Mouse (Mus musculus) liver, adult 2 months (tissue): ENCODE data around the gene Smg9. TPM values are rescaled to one million over a fixed set of nuclear protein-coding genes. Genes with fewer than 3 reads are reported as not detected.

Source experiments
- DNase-seq: peaks from one replicate; pipeline ENCODE4 v3.0.0-alpha.2; 2011; ENCODE audit warnings: low read depth, low spot score; ENCODE audit errors: extremely low read depth
- H3K27ac ChIP-seq: fragments of 200-500 bp; replicated peaks from 2 replicates; pipeline ENCODE4 v1.5.1; 2012; ENCODE audit warnings: low read depth, mild to moderate bottlenecking, control low read depth, inconsistent platforms, low read length; ENCODE audit not compliant: insufficient read depth
- H3K27me3 ChIP-seq: fragments of 200-500 bp; 2 replicates; pipeline ENCODE4 v1.6.1; 2012; ENCODE audit warnings: mild to moderate bottlenecking, moderate library complexity, low read length, inconsistent platforms; ENCODE audit not compliant: control insufficient read depth, insufficient read depth
- H3K36me3 ChIP-seq: fragments of 200-500 bp; 2 replicates; pipeline ENCODE4 v1.6.1; 2012; ENCODE audit warnings: low read length, inconsistent platforms; ENCODE audit not compliant: control insufficient read depth, insufficient read depth
- H3K4me1 ChIP-seq: fragments of 200-500 bp; 2 replicates; pipeline ENCODE4 v1.6.1; 2011; ENCODE audit warnings: low read length; ENCODE audit not compliant: control insufficient read depth, insufficient read depth
- H3K4me3 ChIP-seq: fragments of 200-500 bp; 2 replicates; pipeline ENCODE4 v1.5.1; 2011; ENCODE audit warnings: low read depth, mild to moderate bottlenecking, control low read depth, low read length, moderate library complexity; ENCODE audit not compliant: insufficient read depth
- H3K79me2 ChIP-seq: fragments of 200-500 bp; 2 replicates; pipeline ENCODE4 v1.6.1; 2012; ENCODE audit warnings: inconsistent platforms, mild to moderate bottlenecking, low read length, moderate library complexity; ENCODE audit not compliant: control insufficient read depth, insufficient read depth
- H3K9ac ChIP-seq: fragments of 200-500 bp; 2 replicates; pipeline ENCODE4 v1.6.1; 2012; ENCODE audit warnings: low read depth, mild to moderate bottlenecking, control low read depth, inconsistent platforms, low read length
- CTCF ChIP-seq: fragments of 200-500 bp; IDR thresholded peaks from 2 replicates; pipeline ENCODE4 v1.5.1; 2011; ENCODE audit warnings: low read depth, low read length, control low read depth
- POLR2A ChIP-seq: fragments of 200-500 bp; IDR thresholded peaks from 2 replicates; pipeline ENCODE4 v1.6.1; 2011; ENCODE audit warnings: low read length, control low read depth; ENCODE audit not compliant: insufficient read depth; ENCODE audit errors: extremely low read depth
- WGBS: fragments of 180-500 bp; shearing (Covaris S2); methylation state at CpG from one replicate; pipeline ENCODE4 v1.1.7; 2018; 5-methylcytosine and 5-hydroxymethylcytosine counted together
- polyA plus RNA-seq: library from polyadenylated mRNA; depleted of rRNA; stranded (reverse); fragments of >200 nt; gene quantifications from 2 replicates; pipeline ENCODE4 v1.2.3, GENCODE M21; 2012
- total RNA-seq: library from RNA; depleted of rRNA; stranded (reverse); fragments of >200 nt; gene quantifications from 2 replicates; pipeline ENCODE4 v1.2.3, GENCODE M21; 2014

The Smg9 gene
- total and polyA plus RNA-seq, 2 experiments: 3.7 to 17.8 TPM

DNA sequence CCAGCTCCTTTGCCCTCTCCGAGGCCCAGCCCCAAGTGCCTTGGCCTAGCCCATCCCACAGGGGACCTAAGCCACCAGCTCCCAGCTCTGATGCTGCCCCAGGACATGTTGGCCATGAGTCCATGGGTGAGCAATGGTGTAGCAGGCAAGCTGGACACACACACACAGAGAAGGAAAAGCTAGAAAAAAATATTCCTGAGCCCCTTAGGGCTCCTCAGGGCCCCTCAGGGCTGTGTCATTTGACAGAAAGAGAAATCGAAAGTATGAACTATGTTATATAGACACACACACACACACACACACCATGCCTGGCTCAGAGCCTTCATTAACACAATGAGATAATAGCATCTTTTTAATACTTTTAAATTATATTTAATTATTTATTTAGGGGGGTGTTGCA, 19.0 kb upstream of the Smg9 start:
- no peaks in the 10 kb centered on the region for H3K36me3 ChIP-seq
- no peak overlapping the region for H3K27ac ChIP-seq
- peaks cover 4% of the 10 kb centered on the region; the same call in 1 of the 2 replicates for H3K27me3 ChIP-seq
- WGBS: 68% methylated on average over 2 of the region's 2 CpGs
- no peak overlapping the region for H3K4me3 ChIP-seq
- no peak overlapping the region for H3K9ac ChIP-seq
- TF ChIP-seq POLR2A (no peak), CTCF (no peak)
- no peaks in the 10 kb centered on the region for H3K79me2 ChIP-seq
- no peak for DNase-seq
- no peaks in the 10 kb centered on the region for H3K4me1 ChIP-seq

DNA sequence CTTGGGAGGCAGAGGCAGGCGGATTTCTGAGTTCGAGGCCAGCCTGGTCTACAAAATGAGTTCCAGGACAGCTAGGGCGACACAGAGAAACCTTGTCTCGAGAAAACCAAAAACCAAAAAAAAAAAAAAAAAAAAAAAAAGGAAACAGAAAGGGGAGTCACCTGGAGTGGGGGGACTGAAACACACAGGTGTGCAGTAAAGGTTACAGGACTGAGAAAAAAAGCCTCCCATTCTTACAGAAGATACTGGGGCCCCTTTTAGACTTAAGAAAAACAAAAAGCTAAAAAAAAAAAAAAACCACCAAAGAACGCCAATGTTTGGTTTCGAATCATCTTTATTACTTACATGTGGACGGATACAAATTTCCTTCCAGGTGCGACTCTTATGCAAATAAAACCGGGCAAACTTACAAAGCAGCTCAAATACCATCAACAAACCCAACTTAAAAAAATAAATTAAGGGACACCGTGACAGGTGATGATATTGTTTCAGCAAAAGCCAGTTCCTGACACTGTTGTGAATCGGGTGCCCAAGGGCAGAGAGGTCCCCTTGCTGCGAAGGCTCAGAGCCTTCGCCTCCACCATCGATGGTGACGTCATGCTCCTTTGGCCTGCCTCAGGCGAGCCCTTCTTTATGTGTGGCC, 16.6 kb upstream of the Smg9 start:
- no peaks in the 10 kb centered on the region for H3K36me3 ChIP-seq
- H3K27me3 ChIP-seq: no peaks in the 10 kb centered on the region
- TF ChIP-seq POLR2A: no peak
- TF ChIP-seq CTCF: no peak
- no peak overlapping the region for H3K4me3 ChIP-seq
- DNase-seq: no peak
- no peaks in the 10 kb centered on the region for H3K4me1 ChIP-seq
- H3K79me2 ChIP-seq: no peaks in the 10 kb centered on the region
- H3K27ac ChIP-seq: no peak overlapping the region
- H3K9ac ChIP-seq: no peak overlapping the region
- WGBS: 75% methylated on average over 16 of the region's 16 CpGs

DNA sequence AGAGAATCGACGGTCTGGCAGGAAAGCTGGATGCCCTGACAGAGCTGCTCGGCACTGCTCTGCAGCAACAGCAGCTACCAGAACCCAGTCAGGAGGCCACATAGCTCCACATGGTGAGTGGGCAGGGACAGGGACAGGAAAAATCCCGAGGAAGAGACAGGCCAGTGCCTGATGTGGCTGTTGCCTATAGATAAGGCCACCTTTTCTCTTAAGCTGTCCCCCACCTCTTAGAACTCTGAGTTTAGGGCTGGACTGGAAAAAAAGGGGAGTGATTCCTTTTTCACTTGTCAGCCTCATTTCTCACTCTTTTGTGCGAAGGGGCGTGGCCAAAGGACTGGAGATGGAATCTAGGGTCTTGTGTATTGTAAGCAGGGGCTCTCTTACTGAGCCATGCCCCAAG, 15.3 kb upstream of the Smg9 start:
- DNase-seq: no peak
- Histone ChIP-seq H3K4me1 (no peaks in the 10 kb centered on the region), H3K36me3 (no peaks in the 10 kb centered on the region), H3K27ac (no peak overlapping the region), H3K79me2 (no peaks in the 10 kb centered on the region), H3K27me3 (no peaks in the 10 kb centered on the region), H3K9ac (no peak overlapping the region), H3K4me3 (no peak overlapping the region)
- TF ChIP-seq CTCF (no peak), POLR2A (no peak)
- WGBS: 73% methylated on average over 6 of the region's 6 CpGs

DNA sequence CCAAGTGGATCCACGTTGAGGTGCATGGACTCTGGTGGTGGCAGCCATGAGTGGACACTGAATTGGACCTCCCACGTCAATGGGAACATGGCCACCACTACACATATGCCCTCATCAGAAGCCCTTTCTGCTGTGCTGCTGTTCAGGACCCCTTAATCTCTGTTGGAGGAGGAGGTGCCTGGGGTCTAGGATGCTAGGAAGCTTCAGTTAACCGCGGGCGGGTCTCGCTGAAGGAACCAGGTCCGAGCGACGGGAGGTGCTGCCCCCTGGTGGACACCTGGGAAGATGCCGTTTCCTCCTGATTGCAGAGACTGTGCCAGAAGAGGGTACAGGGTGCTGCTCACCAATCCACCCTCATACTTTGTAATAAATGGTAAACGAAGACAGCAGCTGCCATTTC, 14.6 kb upstream of the Smg9 start:
- Histone ChIP-seq H3K27ac (no peak overlapping the region), H3K9ac (no peak overlapping the region), H3K36me3 (no peaks in the 10 kb centered on the region), H3K4me1 (no peaks in the 10 kb centered on the region), H3K4me3 (no peak overlapping the region), H3K27me3 (no peaks in the 10 kb centered on the region), H3K79me2 (no peaks in the 10 kb centered on the region)
- TF ChIP-seq CTCF: peak; percentile 89
- TF ChIP-seq POLR2A: no peak
- 9% methylated on average over 11 of the region's 11 CpGs for WGBS
- no peak for DNase-seq

- H3K9ac ChIP-seq: no peak overlapping the region
- H3K27me3 ChIP-seq: no peaks in the 10 kb centered on the region
- no peak for TF ChIP-seq POLR2A
- no peak overlapping the region for H3K27ac ChIP-seq
- no peaks in the 10 kb centered on the region for H3K4me1 ChIP-seq
- DNase-seq: no peak
- H3K36me3 ChIP-seq: no peaks in the 10 kb centered on the region
- no peak overlapping the region for H3K4me3 ChIP-seq
- WGBS: 72% methylated on average over 10 of the region's 10 CpGs
- H3K79me2 ChIP-seq: no peaks in the 10 kb centered on the region
Measured at GRCm38 (mm10) chr7:24387059-24387556, 12.3 kb upstream of the Smg9 start.

GRCm38 (mm10) chr7:24389516-24390187, 9.8 kb upstream of the Smg9 start:
- Histone ChIP-seq H3K4me1 (no peaks in the 10 kb centered on the region), H3K27ac (0 out of 2 replicates have a peak overlapping the region, but pooled peaks have one; percentile 27), H3K36me3 (no peaks in the 10 kb centered on the region), H3K9ac (no peak overlapping the region), H3K4me3 (no peak overlapping the region), H3K27me3 (no peaks in the 10 kb centered on the region), H3K79me2 (no peaks in the 10 kb centered on the region)
- TF ChIP-seq CTCF (no peak), POLR2A (no peak)
- WGBS: 63% methylated on average over 13 of the region's 13 CpGs
- DNase-seq: peak; percentile 12
